Mouse (Mus musculus): ENCODE results near the gene Nipal3.

DNA sequence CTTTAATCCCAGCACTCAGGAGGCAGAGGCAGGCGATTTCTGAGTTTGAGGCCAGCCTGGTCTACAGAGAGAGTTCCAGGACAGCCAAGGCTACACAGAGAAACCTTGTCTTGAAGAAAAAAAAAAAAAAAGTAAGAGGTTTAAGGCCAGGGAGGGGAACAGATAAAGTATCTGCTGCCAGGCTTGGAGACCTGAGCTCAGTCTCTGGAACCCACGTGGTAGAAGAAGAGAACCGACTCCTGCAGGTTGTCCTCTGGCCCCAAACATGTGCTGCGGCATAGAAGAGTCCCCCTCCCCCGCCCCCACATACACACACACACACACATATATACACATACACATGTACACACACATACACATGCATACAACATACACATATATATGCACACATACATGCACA lies 52.4 kb downstream of the Nipal3 start:
- no peak for TF ChIP-seq EP300 (IDR thresholded peaks at IDR 0.05; ENCODE audit: low read depth)
- TF ChIP-seq CTCF (IDR thresholded peaks at IDR 0.05; ENCODE audit: low read depth): no peak

All from liver, postnatal 0 days (tissue).